Mouse (Mus musculus) intestine, embryonic 14.5 days (tissue): ENCODE results near the gene Lmtk2. TPM values are rescaled to one million over a fixed set of nuclear protein-coding genes. Genes with fewer than 3 reads are reported as not detected.
A peak's percentile ranks its signal among the peaks of the same experiment; 100 is the strongest.

Experiments
- ATAC-seq: fragments of 200-750 bp; cut with Nextera tagmentation; replicated peaks from 2 replicates; pipeline ENCODE4 v1.8.0; 2017; ENCODE audit warnings: low read depth, moderate number of reproducible peaks, moderate TSS enrichment, moderate library complexity; ENCODE audit not compliant: low FRiP score, low TSS enrichment
- DNase-seq: peaks from one replicate; pipeline ENCODE4 v3.0.0-alpha.2; 2018; ENCODE audit warnings: low spot score
- H3K27ac ChIP-seq: fragments of 300-500 bp; sonication (generic); 2 replicates; pipeline ENCODE4 v1.5.1; 2014; ENCODE audit warnings: low read depth, mild to moderate bottlenecking, control low read depth
- H3K27me3 ChIP-seq: fragments of 300-500 bp; sonication (generic); replicated peaks from 2 replicates; pipeline ENCODE4 v1.6.1; 2014; ENCODE audit warnings: low read length, control low read depth; ENCODE audit not compliant: control insufficient read depth, insufficient read depth
- H3K36me3 ChIP-seq: fragments of 300-500 bp; sonication (generic); 2 replicates; pipeline ENCODE4 v1.6.1; 2014; ENCODE audit warnings: low read length, control low read depth; ENCODE audit not compliant: control insufficient read depth, insufficient read depth
- H3K4me1 ChIP-seq: fragments of 300-500 bp; sonication (generic); replicated peaks from 2 replicates; pipeline ENCODE4 v1.6.1; 2014; ENCODE audit warnings: low read length, control low read depth, mixed read lengths; ENCODE audit not compliant: control insufficient read depth, insufficient read depth
- H3K4me2 ChIP-seq: fragments of 300-500 bp; sonication (generic); 2 replicates; pipeline ENCODE4 v1.6.1; 2014; ENCODE audit warnings: low read length
- H3K4me3 ChIP-seq: fragments of 300-500 bp; sonication (generic); 2 replicates; pipeline ENCODE4 v1.5.1; 2014; ENCODE audit warnings: low read depth, low read length, control low read depth, mixed read lengths
- H3K9ac ChIP-seq: fragments of 300-500 bp; sonication (generic); 2 replicates; pipeline ENCODE4 v1.6.1; 2014; ENCODE audit warnings: mild to moderate bottlenecking, low read length
- H3K9me3 ChIP-seq: fragments of 300-500 bp; sonication (generic); 2 replicates; pipeline ENCODE4 v1.6.1; 2016; ENCODE audit warnings: low read length, control low read depth; ENCODE audit not compliant: control insufficient read depth
- WGBS: fragments of 180-500 bp; shearing (Covaris S2); extraction: QIAGEN DNeasy Blood & Tissue Kit; methylation state at CpG from one replicate; pipeline ENCODE4 v1.1.7; 2014; 5-methylcytosine and 5-hydroxymethylcytosine counted together
- polyA plus RNA-seq: library from polyadenylated mRNA; unstranded; fragments of >200 nt; fragmentation: Nextera tagmentation; extraction: Ambion mirVana; gene quantifications from 2 replicates; pipeline ENCODE4 v1.2.1, GENCODE M21; 2014

The Lmtk2 gene
- polyA plus RNA-seq, 1 experiment from 2014 or later, result 5.9 TPM

- DNase-seq (no peak), ATAC-seq (no peak)
- 0 out of 2 replicates have a peak, but pooled peaks cover 4% of the 10 kb centered on the region for H3K27me3 ChIP-seq
- H3K4me2 ChIP-seq, result no peak overlapping the region
- no peaks in the 10 kb centered on the region for H3K9me3 ChIP-seq
- H3K27ac ChIP-seq, result no peak overlapping the region
- H3K9ac ChIP-seq, result no peak overlapping the region
- H3K36me3 ChIP-seq, result no peaks in the 10 kb centered on the region
- peaks cover 13% of the 10 kb centered on the region for H3K4me1 ChIP-seq
- H3K4me3 ChIP-seq, result no peak overlapping the region
- 65% methylated on average over 4 of the region's 4 CpGs for WGBS
These were observed 121.1 kb downstream of the Lmtk2 start for GRCm38 (mm10) chr5:144221305-144221704.

GRCm38 (mm10) chr5:144222811-144223502 is 122.7 kb downstream of the Lmtk2 start:
- no peaks in the 10 kb centered on the region for H3K36me3 ChIP-seq
- H3K27me3 ChIP-seq, result 0 out of 2 replicates have a peak, but pooled peaks cover 4% of the 10 kb centered on the region
- WGBS, result 1% methylated on average over 25 of the region's 25 CpGs
- ATAC-seq, result peak; percentile 57
- no peak for DNase-seq
- peak overlapping the region; percentile 38; the same call in 1 of the 2 replicates for H3K27ac ChIP-seq
- peak overlapping the region; percentile 39 for H3K9ac ChIP-seq
- peak overlapping the region; percentile 77 for H3K4me2 ChIP-seq
- no peaks in the 10 kb centered on the region for H3K9me3 ChIP-seq
- peaks cover 13% of the 10 kb centered on the region for H3K4me1 ChIP-seq
- H3K4me3 ChIP-seq, result peak overlapping the region; percentile 67

GRCm38 (mm10) chr5:144223503-144223862 is 123.2 kb downstream of the Lmtk2 start, which contains the start of gene Tecpr1:
Gene Tecpr1 (minus strand): TSS chr5:144223615.
- Histone ChIP-seq H3K4me1 (peaks cover 13% of the 10 kb centered on the region), H3K27me3 (0 out of 2 replicates have a peak, but pooled peaks cover 4% of the 10 kb centered on the region), H3K4me3 (peak within 1 kb of the TSS; percentile 67), H3K9me3 (no peaks in the 10 kb centered on the region), H3K27ac (peak within 1 kb of the TSS; percentile 38; the same call in 1 of the 2 replicates), H3K36me3 (no peaks in the 10 kb centered on the region), H3K4me2 (peak within 1 kb of the TSS; percentile 77), H3K9ac (peak within 1 kb of the TSS; percentile 39)
- peak; percentile 92 for DNase-seq
- ATAC-seq, result peak; percentile 97
- WGBS, result under 1% methylated on average over 37 of the region's 37 CpGs

GRCm38 (mm10) chr5:144223899-144224816 is 123.9 kb downstream of the Lmtk2 start:
- Histone ChIP-seq H3K27ac (0 out of 2 replicates have a peak overlapping the region, but pooled peaks have one; percentile 8), H3K27me3 (0 out of 2 replicates have a peak, but pooled peaks cover 4% of the 10 kb centered on the region), H3K9ac (peak overlapping the region; percentile 39), H3K4me2 (peak overlapping the region; percentile 77), H3K9me3 (no peaks in the 10 kb centered on the region), H3K36me3 (no peaks in the 10 kb centered on the region), H3K4me3 (peak overlapping the region; percentile 67), H3K4me1 (peaks cover 13% of the 10 kb centered on the region)
- ATAC-seq (peak; percentile 7; the same call in 1 of the 2 replicates), DNase-seq (no peak)
- 27% methylated on average over 18 of the region's 18 CpGs for WGBS

GRCm38 (mm10) chr5:144226220-144226619 is 126.0 kb downstream of the Lmtk2 start:
- no peak for DNase-seq
- no peak overlapping the region for H3K4me2 ChIP-seq
- WGBS, result 30% methylated on average over 11 of the region's 11 CpGs

GRCm38 (mm10) chr5:144230216-144230615 is 130.0 kb downstream of the Lmtk2 start:
- no peak overlapping the region for H3K4me2 ChIP-seq
- 84% methylated on average over 7 of the region's 7 CpGs for WGBS
- no peak overlapping the region for H3K27ac ChIP-seq
- no peaks in the 10 kb centered on the region for H3K4me1 ChIP-seq
- ATAC-seq, result no peak
- no peak overlapping the region for H3K9ac ChIP-seq
- H3K27me3 ChIP-seq, result no peaks in the 10 kb centered on the region
- no peaks in the 10 kb centered on the region for H3K9me3 ChIP-seq
- H3K4me3 ChIP-seq, result no peak overlapping the region
- H3K36me3 ChIP-seq, result no peaks in the 10 kb centered on the region
- no peak for DNase-seq

More at GRCm38 (mm10) chr5:144226220-144226619, 126.0 kb downstream of the Lmtk2 start:
- Histone ChIP-seq H3K27ac (no peak overlapping the region), H3K36me3 (no peaks in the 10 kb centered on the region), H3K9me3 (no peaks in the 10 kb centered on the region), H3K27me3 (0 out of 2 replicates have a peak, but pooled peaks cover 4% of the 10 kb centered on the region), H3K4me3 (no peak overlapping the region), H3K9ac (no peak overlapping the region), H3K4me1 (peaks cover 13% of the 10 kb centered on the region)
- ATAC-seq, result no peak

- WGBS, result 77% methylated on average over 1 of the region's 1 CpGs
- H3K27ac ChIP-seq, result no peak overlapping the region
- H3K36me3 ChIP-seq, result no peaks in the 10 kb centered on the region
- no peaks in the 10 kb centered on the region for H3K4me1 ChIP-seq
- H3K9ac ChIP-seq, result no peak overlapping the region
- no peak overlapping the region for H3K4me2 ChIP-seq
- H3K9me3 ChIP-seq, result no peaks in the 10 kb centered on the region
- no peaks in the 10 kb centered on the region for H3K27me3 ChIP-seq
- ATAC-seq (no peak), DNase-seq (no peak)
- no peak overlapping the region for H3K4me3 ChIP-seq
These were observed 131.2 kb downstream of the Lmtk2 start for GRCm38 (mm10) chr5:144231410-144231809.

GRCm38 (mm10) chr5:144232531-144232930 is 132.3 kb downstream of the Lmtk2 start:
- no peaks in the 10 kb centered on the region for H3K9me3 ChIP-seq
- DNase-seq (no peak), ATAC-seq (no peak)
- H3K4me3 ChIP-seq, result no peak overlapping the region
- H3K9ac ChIP-seq, result no peak overlapping the region
- H3K4me1 ChIP-seq, result no peaks in the 10 kb centered on the region
- H3K36me3 ChIP-seq, result no peaks in the 10 kb centered on the region
- H3K4me2 ChIP-seq, result no peak overlapping the region
- WGBS, result 84% methylated on average over 5 of the region's 5 CpGs
- no peak overlapping the region for H3K27ac ChIP-seq
- no peaks in the 10 kb centered on the region for H3K27me3 ChIP-seq
